Mouse (Mus musculus) heart, embryonic 16.5 days (tissue): ENCODE measurements at regions not wholly inside any gene's neighbourhood (a gene's known extent, or its start where the extent isn't known, plus 50 kb on each side); places are given as distances from the start of the nearest gene placed in this dataset.

Experiments
- ATAC-seq: fragments of 200-750 bp; cut with Nextera tagmentation; replicated peaks from 2 replicates; pipeline ENCODE4 v1.8.0; 2017; ENCODE audit warnings: moderate number of reproducible peaks; ENCODE audit not compliant: insufficient read depth, low FRiP score; ENCODE audit errors: extremely low read depth
- H3K27ac ChIP-seq: fragments of 300-500 bp; sonication (generic); 2 replicates; pipeline ENCODE4 v1.5.1; 2014; ENCODE audit warnings: mild to moderate bottlenecking, low read length, control low read depth, moderate library complexity
- H3K27me3 ChIP-seq: fragments of 300-500 bp; sonication (generic); 2 replicates; pipeline ENCODE4 v1.6.1; 2014; ENCODE audit warnings: low read length, mixed read lengths; ENCODE audit not compliant: control insufficient read depth, insufficient read depth
- H3K36me3 ChIP-seq: fragments of 300-500 bp; sonication (generic); 2 replicates; pipeline ENCODE4 v1.6.1; 2014; ENCODE audit not compliant: control insufficient read depth, insufficient read depth
- H3K4me1 ChIP-seq: fragments of 300-500 bp; sonication (generic); 2 replicates; pipeline ENCODE4 v1.6.1; 2014; ENCODE audit warnings: low read length, mixed read lengths; ENCODE audit not compliant: control insufficient read depth, insufficient read depth
- H3K4me2 ChIP-seq: fragments of 300-500 bp; sonication (generic); 2 replicates; pipeline ENCODE4 v1.6.1; 2014; ENCODE audit warnings: low read depth, mild to moderate bottlenecking, control low read depth, low read length
- H3K4me3 ChIP-seq: fragments of 300-500 bp; sonication (generic); 2 replicates; pipeline ENCODE4 v1.5.1; 2014; ENCODE audit warnings: mild to moderate bottlenecking, control low read depth, low read length
- H3K9ac ChIP-seq: fragments of 300-500 bp; sonication (generic); 2 replicates; pipeline ENCODE4 v1.6.1; 2014; ENCODE audit warnings: low read length, control low read depth
- H3K9me3 ChIP-seq: fragments of 300-500 bp; sonication (generic); replicated peaks from 2 replicates; pipeline ENCODE4 v1.6.1; 2016; ENCODE audit warnings: low read length; ENCODE audit not compliant: control insufficient read depth
- WGBS: fragments of 180-500 bp; shearing (Covaris S2); extraction: QIAGEN DNeasy Blood & Tissue Kit; methylation state at CpG from one replicate; pipeline ENCODE4 v1.1.7; 2014; 5-methylcytosine and 5-hydroxymethylcytosine counted together

DNA sequence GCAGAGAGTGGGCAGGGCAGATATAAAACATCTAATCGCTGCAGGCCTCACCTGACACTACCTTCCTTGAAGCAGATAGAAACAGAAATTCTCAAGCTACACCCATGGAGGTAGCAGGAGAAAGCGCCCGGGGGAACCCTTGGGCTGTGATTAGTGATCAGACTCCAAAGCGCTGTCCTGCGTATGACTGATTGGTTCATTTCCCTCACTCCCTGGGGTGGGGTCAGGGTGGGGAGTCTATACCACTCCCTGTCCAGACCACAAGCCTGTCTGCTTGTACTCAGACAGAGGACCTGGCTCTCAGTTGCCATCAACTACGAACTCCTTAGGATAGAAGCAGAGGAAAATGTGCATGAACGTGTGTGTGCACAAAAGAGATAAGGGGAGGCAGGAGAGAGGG, 77.7 kb downstream of the Gm826 start:
- WGBS = 52% methylated on average over 7 of the region's 7 CpGs
- Histone ChIP-seq H3K9ac (no peak overlapping the region), H3K4me1 (no peaks in the 10 kb centered on the region), H3K36me3 (no peaks in the 10 kb centered on the region), H3K9me3 (no peaks in the 10 kb centered on the region), H3K27me3 (no peaks in the 10 kb centered on the region), H3K4me3 (no peak overlapping the region), H3K27ac (no peak overlapping the region), H3K4me2 (no peak overlapping the region)
- no peak for ATAC-seq

- H3K27me3 ChIP-seq = no peaks in the 10 kb centered on the region
- H3K4me3 ChIP-seq = no peak overlapping the region
- H3K36me3 ChIP-seq = no peaks in the 10 kb centered on the region
- WGBS = 92% methylated on average over 3 of the region's 3 CpGs
- no peak overlapping the region for H3K4me2 ChIP-seq
- H3K4me1 ChIP-seq = peaks cover 3% of the 10 kb centered on the region
- H3K9ac ChIP-seq = no peak overlapping the region
- H3K9me3 ChIP-seq = no peaks in the 10 kb centered on the region
- H3K27ac ChIP-seq = no peak overlapping the region
- ATAC-seq = no peak
Measured at GRCm38 (mm10) chr2:160250228-160250627, 83.7 kb downstream of the Gm826 start.

DNA sequence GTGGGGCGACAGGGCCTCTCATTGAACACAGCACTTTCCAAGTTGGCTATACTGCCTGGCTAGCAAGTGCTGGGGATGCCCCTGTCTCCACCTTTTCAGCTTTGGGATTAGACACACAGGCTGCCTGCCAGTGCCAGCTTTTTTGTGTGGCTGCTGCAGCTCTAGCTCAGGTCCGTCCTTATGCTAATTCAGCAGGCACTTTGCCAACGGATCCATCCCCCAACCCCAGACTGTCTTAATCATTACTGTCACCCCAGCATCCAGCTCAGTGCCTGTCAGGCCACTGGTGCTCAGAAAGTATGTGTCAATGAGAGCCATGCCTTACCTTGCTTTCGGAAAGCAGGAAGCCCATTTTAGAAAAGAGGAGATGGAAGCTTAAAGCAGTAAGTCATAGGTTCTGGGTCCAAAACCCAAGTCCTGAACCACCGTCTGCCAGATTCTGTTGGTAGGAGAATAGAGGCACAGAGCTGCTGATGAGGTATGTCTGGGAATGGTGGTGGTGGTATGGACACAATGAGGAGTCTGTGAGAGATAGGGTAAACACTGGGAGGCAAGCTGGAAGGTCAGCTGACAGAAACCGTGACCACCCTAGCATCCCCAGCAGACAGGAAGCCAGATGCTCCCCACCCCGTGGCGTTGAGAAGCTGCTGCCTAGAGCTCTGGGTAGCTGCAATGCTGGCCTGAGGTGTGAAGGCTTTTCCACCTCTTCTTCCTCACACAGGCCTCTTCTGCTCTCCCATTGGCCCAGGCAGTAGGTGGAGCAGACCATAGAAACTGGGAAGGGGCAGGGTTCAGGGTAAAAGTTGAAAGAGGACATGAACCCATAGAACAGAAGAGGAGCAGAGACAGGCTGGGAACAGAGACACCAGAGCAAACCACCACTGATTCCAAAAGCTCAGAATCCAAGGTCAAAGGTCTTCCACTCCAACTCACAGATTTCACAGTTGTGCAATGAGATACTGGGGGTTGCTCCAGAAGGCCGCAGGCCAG, 84.6 kb downstream of the Gm826 start:
- WGBS = 51% methylated on average over 9 of the region's 9 CpGs
- H3K27me3 ChIP-seq = no peaks in the 10 kb centered on the region
- H3K27ac ChIP-seq = no peak overlapping the region
- H3K36me3 ChIP-seq = no peaks in the 10 kb centered on the region
- no peak overlapping the region for H3K4me3 ChIP-seq
- peaks cover 3% of the 10 kb centered on the region for H3K4me1 ChIP-seq
- no peak overlapping the region for H3K4me2 ChIP-seq
- ATAC-seq = no peak
- no peak overlapping the region for H3K9ac ChIP-seq
- no peaks in the 10 kb centered on the region for H3K9me3 ChIP-seq

DNA sequence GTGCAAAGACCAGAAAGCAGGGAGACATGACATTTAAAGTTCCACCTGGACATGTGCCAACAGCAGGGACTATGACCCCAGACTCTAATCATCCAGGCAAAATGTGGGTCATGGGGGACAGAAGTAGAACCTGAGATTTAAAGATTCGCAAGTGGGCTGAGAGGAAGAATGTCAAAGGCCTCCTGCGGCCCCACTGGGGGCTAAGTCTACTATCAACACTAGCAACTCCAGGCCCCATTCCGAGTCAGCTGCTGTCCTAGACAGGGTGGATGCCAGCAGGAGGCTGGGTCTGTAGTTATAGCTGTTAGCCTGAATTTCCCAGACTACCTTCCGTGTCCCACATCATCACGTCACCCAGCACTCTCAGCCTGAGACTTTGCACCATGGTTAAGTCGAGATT, 86.7 kb downstream of the Gm826 start:
- Histone ChIP-seq H3K4me1 (peaks cover 3% of the 10 kb centered on the region), H3K4me3 (no peak overlapping the region), H3K4me2 (no peak overlapping the region), H3K27me3 (no peaks in the 10 kb centered on the region), H3K36me3 (no peaks in the 10 kb centered on the region), H3K9ac (no peak overlapping the region), H3K9me3 (no peaks in the 10 kb centered on the region), H3K27ac (no peak overlapping the region)
- no peak for ATAC-seq
- 58% methylated on average over 6 of the region's 6 CpGs for WGBS

DNA sequence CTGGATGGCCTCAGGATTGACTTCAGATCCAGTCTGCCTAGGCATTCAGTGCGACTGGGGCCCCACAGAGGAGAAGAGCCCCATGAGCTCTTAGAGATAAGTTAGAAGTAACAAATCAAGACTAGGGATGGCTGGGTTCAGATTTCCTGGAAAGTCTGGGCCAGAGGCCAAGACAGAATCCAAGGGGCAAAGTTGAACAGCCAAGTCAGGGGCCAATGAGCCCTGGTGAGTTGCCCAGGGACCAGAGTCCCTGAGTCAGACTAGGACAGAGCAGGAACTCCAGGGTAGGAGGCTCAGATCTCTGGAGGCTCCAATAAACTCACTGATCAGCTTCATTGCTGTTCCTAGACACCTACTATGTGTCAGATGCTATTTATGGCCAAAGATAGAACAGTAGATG, 87.6 kb downstream of the Gm826 start:
- Histone ChIP-seq H3K36me3 (no peaks in the 10 kb centered on the region), H3K27me3 (no peaks in the 10 kb centered on the region), H3K4me3 (no peak overlapping the region), H3K27ac (no peak overlapping the region), H3K9me3 (no peaks in the 10 kb centered on the region), H3K4me2 (no peak overlapping the region), H3K9ac (no peak overlapping the region), H3K4me1 (peaks cover 3% of the 10 kb centered on the region)
- 29% methylated on average over 1 of the region's 1 CpGs for WGBS
- no peak for ATAC-seq

GRCm38 (mm10) chr2:160244866-160245265, 89.1 kb downstream of the Gm826 start:
- Histone ChIP-seq H3K4me2 (no peak overlapping the region), H3K4me1 (peaks cover 3% of the 10 kb centered on the region), H3K27me3 (no peaks in the 10 kb centered on the region), H3K27ac (no peak overlapping the region), H3K9me3 (no peaks in the 10 kb centered on the region), H3K4me3 (no peak overlapping the region), H3K9ac (no peak overlapping the region), H3K36me3 (no peaks in the 10 kb centered on the region)
- no peak for ATAC-seq
- 28% methylated on average over 7 of the region's 7 CpGs for WGBS

GRCm38 (mm10) chr2:160240531-160241379, 93.2 kb downstream of the Gm826 start:
- no peak for ATAC-seq
- 75% methylated on average over 12 of the region's 12 CpGs for WGBS
- Histone ChIP-seq H3K4me3 (no peak overlapping the region), H3K4me1 (peaks cover 2% of the 10 kb centered on the region; the same call in 1 of the 2 replicates), H3K9ac (no peak overlapping the region), H3K36me3 (no peaks in the 10 kb centered on the region), H3K4me2 (no peak overlapping the region), H3K9me3 (no peaks in the 10 kb centered on the region), H3K27ac (no peak overlapping the region), H3K27me3 (no peaks in the 10 kb centered on the region)

- H3K4me2 ChIP-seq = no peak overlapping the region
- 74% methylated on average over 3 of the region's 3 CpGs for WGBS
- H3K9me3 ChIP-seq = no peaks in the 10 kb centered on the region
- H3K4me1 ChIP-seq = 0 out of 2 replicates have a peak, but pooled peaks cover 2% of the 10 kb centered on the region
- H3K9ac ChIP-seq = no peak overlapping the region
- H3K27ac ChIP-seq = no peak overlapping the region
- H3K4me3 ChIP-seq = no peak overlapping the region
- H3K27me3 ChIP-seq = no peaks in the 10 kb centered on the region
- no peaks in the 10 kb centered on the region for H3K36me3 ChIP-seq
- ATAC-seq = no peak
Measured at GRCm38 (mm10) chr2:160237436-160238104, 96.4 kb downstream of the Gm826 start.
